Mouse (Mus musculus) brown adipose tissue, adult 24 weeks (tissue): ENCODE measurements around the gene Bank1. TPM values are rescaled to one million over a fixed set of nuclear protein-coding genes. Genes with fewer than 3 reads are reported as not detected.

Experiments used
- H3K27ac ChIP-seq: fragments of 200-500 bp; replicated peaks from 2 replicates; pipeline ENCODE4 v1.5.1; 2012; ENCODE audit warnings: low read depth, mild to moderate bottlenecking, low read length
- H3K4me1 ChIP-seq: fragments of 200-500 bp; 2 replicates; pipeline ENCODE4 v1.6.1; 2012; ENCODE audit warnings: low read length, mixed read lengths; ENCODE audit not compliant: control insufficient read depth, insufficient read depth, insufficient read length
- H3K4me3 ChIP-seq: fragments of 200-500 bp; 2 replicates; pipeline ENCODE4 v1.5.1; 2012; ENCODE audit warnings: low read depth, mild to moderate bottlenecking, low read length, moderate library complexity; ENCODE audit not compliant: insufficient read depth
- polyA plus RNA-seq: library from polyadenylated mRNA; stranded (reverse); fragments of >200 nt; gene quantifications from 2 replicates; pipeline ENCODE4 v1.2.4, GENCODE M21; 2012; ENCODE audit not compliant: missing spikeins, insufficient read depth, insufficient read length

Bank1 gene
- polyA plus RNA-seq, 1 experiment, result 0.79 TPM

DNA sequence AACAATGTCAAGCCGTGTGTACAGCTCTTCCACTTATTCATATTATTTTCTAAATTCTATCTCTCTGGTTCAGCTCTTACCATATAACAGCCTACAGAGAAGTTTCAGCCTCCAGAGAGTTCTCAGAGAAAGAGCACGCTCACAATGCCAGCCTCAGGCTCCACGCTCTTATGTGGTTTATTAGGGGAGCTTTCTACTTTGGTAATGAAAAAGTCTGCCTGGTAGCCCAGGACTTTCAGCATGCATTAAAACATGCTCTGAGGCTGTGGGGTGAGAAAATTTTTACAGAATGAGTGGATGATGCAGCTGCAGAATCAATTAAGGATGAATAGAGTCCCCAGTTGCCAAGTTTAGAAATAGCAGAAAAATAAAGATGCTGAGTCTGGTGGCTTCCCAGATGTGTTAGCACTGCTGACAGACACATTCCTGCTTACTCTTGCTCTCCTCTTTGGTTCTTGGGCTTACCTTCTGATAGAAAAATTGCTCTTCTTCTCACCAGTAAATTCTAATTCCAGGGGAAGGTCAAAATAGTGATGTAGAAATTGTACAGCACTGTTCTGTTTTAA is 139.2 kb downstream of the Bank1 start:
- Histone ChIP-seq H3K4me1 (no peaks in the 10 kb centered on the region), H3K27ac (no peak overlapping the region), H3K4me3 (no peak overlapping the region)

DNA sequence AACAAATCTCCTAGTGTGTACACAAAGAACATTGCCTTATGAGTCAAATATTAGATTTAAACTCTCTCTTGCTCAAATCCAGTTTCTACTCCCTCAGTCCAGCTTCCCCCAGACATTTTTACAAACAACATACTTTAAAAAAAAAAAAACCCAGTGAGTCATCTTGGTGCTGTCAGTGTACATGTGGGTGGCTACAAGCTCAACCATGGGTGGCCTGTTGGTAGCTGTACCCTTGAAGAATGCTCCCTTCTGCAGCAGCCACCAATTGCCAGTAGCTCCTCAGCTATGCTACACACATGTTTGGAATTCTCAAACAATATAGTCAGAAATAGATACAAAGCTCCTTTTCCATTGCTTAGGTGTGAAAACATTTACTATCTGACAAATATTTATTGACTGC is 154.2 kb downstream of the Bank1 start:
- H3K4me3 ChIP-seq, result no peak overlapping the region
- no peak overlapping the region for H3K27ac ChIP-seq
- no peaks in the 10 kb centered on the region for H3K4me1 ChIP-seq

DNA sequence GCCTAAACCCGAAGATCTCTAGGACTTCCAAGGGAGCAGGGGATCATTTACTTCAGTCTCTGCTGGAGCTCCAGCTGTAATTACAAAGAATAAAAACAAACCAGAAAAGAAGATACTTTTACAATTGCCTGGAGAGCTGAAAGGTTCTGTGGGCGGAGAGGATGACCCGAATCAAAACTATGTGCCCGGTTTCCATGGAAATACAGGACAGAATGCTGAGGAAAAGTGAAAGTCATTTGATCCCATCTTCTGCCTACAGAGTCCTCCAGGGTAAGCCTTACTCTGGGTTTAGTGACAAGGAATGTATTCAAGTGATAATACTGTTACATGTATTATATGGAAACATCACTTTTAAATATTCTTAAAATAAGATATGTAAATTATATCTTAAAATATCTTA is 157.8 kb downstream of the Bank1 start:
- Histone ChIP-seq H3K4me3 (no peak overlapping the region), H3K27ac (no peak overlapping the region), H3K4me1 (no peaks in the 10 kb centered on the region)

DNA sequence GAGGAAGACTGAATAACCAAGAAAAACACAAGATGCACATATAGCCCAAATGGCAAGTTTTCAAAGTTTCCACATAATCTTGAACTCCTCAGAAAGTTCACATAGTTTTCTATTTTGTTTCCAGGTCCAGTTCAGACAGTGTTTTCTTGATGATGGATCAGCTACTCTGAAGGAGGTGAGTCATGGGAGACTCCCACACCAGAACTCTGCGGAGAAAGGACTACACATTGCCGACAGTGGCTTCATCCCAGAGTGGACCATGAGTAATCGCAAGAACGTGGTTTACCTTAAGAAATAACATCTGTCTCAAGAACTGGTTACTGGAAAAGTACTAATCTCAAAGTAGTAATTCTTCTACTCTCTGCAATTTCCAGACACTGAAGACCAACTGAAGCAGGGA is 159.2 kb downstream of the Bank1 start:
- Histone ChIP-seq H3K4me1 (no peaks in the 10 kb centered on the region), H3K4me3 (no peak overlapping the region), H3K27ac (no peak overlapping the region)

DNA sequence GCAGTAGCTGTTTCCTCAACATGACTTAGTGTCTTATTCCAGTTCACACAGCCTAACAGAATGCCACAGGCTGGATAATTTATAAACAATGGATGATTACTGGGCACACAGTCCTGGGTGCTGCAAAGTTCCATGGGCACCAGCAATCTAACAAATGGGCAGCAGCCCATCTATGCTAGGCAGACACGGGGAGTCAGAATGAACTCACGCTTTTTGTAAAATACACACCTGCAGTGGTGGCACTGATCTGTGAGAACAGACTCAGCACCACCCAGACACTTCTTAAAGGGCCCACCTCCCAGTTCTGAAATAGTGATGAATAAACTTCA is 159.9 kb downstream of the Bank1 start:
- Histone ChIP-seq H3K4me1 (no peaks in the 10 kb centered on the region), H3K27ac (no peak overlapping the region), H3K4me3 (no peak overlapping the region)

DNA sequence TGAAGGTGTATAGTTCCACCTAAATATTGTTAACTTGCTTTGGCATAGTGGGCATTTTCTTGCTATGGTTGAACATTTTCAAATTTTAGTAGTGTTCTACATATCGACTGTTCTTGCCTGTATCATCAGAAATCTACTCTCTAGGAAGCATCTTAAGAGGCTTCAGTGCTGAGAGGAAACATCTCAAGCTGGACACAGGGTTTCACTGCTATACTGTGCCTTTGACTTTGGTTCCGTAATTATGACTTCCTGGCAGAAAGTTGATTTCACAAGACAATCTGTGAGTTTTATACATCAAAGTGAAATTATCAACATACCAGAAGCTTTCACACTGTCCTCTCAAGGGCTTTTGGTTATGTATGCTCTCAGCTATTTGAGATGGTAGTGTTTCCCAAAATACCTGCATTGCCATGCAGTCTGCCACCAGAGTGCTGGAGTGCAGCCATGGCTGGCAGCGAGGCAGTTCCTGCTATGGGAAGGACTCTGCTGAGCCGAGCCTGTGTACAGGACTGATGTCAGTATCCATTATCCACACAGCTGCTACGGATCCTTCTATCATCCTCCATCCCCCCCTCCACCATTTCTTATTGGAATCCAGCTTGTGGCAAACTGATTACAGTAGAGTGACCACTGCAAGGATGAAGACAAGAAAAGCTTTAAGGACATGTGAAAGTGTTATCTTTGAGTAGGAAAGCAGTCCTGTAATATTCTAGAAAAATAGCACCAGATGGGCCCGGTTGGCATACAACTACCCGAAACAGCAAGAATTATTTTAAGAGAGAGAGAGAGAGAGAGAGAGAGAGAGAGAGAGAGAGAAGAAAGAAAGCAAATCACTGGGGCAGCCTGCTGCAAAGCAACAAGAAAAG is 160.5 kb downstream of the Bank1 start:
- Histone ChIP-seq H3K4me3 (no peak overlapping the region), H3K27ac (no peak overlapping the region), H3K4me1 (no peaks in the 10 kb centered on the region)

DNA sequence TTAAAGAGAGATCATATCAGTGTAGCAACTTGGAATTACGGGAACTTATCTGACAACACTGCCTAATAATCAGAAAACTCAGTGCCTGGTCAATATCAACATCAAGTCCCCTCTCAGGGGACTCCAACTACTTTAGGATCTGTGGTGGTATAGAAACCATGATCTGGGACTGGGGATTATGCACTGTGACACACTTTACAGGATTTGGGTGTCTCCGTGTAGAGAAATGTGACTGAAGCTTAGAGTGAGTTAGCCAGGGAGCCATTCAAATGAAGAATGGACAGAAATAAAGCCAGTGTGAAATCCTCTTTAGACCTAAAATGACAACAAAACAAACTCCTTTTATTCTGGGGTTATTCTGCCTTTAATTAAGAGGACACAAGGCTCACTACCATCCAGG is 167.8 kb downstream of the Bank1 start:
- H3K4me1 ChIP-seq, result no peaks in the 10 kb centered on the region
- no peak overlapping the region for H3K27ac ChIP-seq
- H3K4me3 ChIP-seq, result no peak overlapping the region

DNA sequence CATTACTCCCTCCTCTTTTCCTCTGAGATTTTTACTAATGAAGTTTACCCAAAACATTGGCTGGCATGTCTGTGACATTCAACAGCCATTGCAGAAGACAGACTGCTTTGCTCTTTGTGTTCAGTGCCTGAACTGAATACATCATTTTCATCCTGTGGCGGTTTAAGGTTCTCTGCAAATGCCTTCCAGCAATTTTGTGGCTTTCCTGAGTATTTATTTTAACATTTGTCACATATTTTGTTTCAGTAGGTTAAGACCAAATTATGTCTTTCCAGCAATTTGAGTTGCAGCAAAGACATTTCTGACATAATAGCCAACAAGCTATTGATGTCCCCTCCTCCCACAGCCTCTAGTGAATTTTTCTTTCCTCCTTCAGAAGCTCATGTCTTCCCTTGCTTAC is 170.3 kb downstream of the Bank1 start:
- H3K4me3 ChIP-seq, result no peak overlapping the region
- no peak overlapping the region for H3K27ac ChIP-seq
- H3K4me1 ChIP-seq, result no peaks in the 10 kb centered on the region

DNA sequence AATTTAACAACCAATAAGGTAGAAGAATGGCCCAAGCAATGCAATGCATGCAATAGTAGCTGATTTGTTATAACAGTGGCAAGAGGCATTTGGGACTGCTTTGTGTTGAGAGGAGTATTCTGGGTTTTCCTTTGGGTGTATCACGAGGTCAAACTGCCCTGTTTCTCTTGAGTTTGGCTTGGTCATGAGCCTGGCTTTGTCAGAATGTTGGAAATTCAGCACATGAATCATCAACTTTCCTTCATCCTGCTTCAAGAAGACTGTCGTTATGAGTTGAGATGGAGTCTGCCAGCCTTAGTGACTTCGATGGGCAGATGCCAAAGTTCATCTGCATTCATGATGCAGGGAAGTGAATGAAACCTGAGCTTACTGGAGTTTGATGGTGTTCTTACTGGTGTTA is 175.0 kb downstream of the Bank1 start:
- no peaks in the 10 kb centered on the region for H3K4me1 ChIP-seq
- no peak overlapping the region for H3K27ac ChIP-seq
- H3K4me3 ChIP-seq, result no peak overlapping the region

DNA sequence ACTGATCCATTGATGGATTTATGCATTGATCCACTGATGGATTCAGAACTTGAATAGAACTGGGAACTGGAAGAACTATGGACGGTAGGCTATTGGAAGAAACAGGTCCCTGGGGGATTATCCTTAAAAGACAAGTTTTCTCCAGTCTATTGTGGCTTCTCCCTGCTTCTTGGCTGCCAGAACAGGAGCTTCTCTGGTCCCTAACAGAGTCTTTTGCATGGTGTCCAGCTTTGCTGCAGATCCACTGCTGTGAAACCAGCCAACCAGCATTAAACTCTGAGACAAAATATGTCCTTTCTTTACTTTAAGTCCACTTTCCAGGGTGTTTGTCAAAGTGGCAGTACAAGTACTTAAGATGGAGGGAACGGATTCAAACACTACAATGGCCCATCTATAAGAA is 178.7 kb downstream of the Bank1 start:
- Histone ChIP-seq H3K27ac (no peak overlapping the region), H3K4me1 (no peaks in the 10 kb centered on the region), H3K4me3 (no peak overlapping the region)

DNA sequence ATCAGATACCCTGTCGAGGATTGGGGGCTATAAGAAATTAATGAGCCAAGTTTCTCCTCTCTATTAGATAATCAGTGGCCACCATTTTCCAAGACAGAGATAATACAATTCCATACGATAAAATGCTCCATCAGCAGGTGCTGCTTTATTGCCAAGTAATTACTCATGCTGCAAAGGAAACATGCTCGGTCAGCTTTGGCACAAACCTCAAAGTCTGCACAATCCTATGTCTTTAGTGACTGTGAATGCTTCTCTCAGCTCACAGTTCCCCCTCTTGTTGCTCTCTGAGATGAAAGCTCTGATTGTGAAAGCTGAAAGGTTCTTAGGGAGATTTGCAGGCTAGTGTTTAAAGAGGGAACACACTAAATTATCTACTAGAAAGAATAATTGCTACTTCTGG is 193.9 kb downstream of the Bank1 start:
- no peaks in the 10 kb centered on the region for H3K4me1 ChIP-seq
- H3K27ac ChIP-seq, result no peak overlapping the region
- H3K4me3 ChIP-seq, result no peak overlapping the region

DNA sequence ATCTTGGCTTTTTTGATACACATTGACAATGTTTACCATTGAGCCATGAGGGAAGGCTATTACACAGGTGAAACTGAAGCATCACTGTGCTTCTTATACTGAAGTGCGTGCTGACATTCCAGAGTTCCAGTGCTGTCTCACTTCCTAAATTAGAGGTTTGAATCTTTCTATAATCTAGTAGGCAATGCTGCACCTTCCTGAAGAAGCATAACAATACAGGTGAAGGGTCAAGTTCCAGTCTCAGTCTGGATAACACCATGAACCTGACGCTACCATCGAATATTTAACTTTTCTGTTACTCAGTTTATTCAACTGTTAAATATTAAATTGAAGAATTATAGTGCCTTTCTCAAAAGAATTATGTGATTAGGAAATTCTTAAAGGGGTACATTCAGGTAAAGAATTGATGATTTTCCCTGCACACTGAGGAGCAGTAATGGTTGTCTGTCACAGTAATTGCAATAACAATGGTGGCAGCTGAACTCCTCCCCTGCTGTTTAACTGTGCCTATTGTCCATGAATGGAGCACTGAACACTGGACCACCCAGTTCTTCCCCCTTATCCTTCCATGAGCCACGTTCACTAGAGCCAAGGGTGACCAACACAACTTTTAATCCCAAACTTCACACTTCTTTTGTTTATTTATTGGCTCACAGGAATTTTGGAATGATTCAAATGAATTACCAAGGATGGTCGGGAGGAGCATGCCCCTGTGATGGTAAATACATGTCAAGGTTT is 210.2 kb downstream of the Bank1 start:
- Histone ChIP-seq H3K4me1 (no peaks in the 10 kb centered on the region), H3K27ac (no peak overlapping the region), H3K4me3 (no peak overlapping the region)

DNA sequence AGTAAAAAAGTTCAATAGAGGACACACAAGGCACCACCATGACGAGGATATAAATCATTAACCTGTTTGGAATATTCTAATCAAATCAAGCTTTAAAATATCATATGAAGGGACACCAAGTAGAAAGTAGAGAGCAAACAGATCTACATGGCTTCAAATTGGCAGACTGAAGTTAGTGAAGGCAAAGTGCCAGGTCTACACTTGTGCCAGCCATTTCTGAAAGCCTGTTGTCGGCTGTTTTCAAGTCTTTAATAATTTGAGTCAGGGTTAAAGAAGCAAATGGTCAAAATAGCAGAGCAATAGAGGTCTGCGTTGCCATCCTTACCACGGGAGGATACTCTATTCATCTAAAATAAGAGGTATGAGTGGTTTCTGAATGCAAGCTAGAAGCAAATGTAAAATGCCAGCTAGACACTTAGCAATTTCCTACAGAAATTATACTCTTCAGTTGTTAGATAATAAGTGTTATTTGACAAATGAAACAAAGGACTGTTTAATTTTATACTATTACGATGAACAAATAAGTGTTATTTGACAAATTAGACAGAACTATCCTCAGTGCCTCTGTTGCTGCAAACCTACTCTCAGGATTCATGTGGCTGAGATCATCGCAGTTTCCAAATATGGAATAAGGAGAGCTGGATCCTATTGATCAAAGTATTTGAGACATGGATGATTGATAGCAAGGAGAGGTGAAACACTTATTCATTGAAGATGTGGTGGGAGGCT is 216.3 kb downstream of the Bank1 start:
- Histone ChIP-seq H3K4me1 (no peaks in the 10 kb centered on the region), H3K27ac (no peak overlapping the region), H3K4me3 (no peak overlapping the region)

DNA sequence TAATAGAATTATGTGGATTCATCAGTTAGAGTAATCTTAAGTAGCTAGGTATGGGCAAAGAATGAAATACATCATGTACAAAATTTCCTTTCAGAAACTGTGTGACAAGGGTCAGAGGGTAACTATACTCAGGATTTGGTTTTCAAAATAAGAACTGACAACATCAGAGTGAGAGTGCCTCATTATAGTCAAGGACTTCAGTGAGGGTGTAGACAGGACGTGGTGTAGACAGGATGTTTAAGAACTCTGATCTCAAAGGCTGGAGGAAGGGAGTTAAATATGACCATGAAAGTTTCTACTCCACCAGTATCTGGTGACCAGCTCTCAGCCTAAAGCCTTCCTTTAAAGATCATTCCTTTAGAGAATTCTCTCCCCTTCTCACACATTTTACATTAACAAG is 219.4 kb downstream of the Bank1 start:
- no peak overlapping the region for H3K27ac ChIP-seq
- no peaks in the 10 kb centered on the region for H3K4me1 ChIP-seq
- no peak overlapping the region for H3K4me3 ChIP-seq

DNA sequence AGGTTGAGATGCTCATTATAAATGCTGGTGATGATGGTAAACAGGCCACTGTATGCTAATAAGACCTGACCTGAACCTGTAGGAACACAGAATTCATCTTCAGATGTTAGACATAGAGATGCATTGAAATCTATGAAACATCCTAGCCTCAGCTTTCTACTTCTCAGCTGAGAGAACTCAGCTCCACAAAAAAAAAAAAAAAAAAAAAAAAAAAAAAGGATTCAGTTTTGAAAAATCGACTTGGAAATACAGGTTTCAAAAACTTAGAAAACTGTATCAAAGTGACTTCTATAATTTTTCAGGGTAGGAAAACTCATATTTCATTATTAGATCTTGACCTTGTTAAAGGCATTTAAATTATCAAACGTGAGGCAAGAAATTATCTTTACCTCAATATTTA is 222.5 kb downstream of the Bank1 start:
- Histone ChIP-seq H3K27ac (no peak overlapping the region), H3K4me3 (no peak overlapping the region), H3K4me1 (no peaks in the 10 kb centered on the region)
